Mouse (Mus musculus): Measurements from ENCODE around the gene Serpini1.

- TF ChIP-seq CTCF (IDR thresholded peaks at IDR 0.05; ENCODE audit: extremely low read depth, insufficient read length, insufficient replicate concordance, low read depth, low read length) (no peak), POLR2A (IDR thresholded peaks at IDR 0.05; ENCODE audit: low read depth, low read length) (no peak)
Observed at GRCm38 (mm10) chr3:75531074-75531473, 26.3 kb upstream of the Serpini1 start.

Data from small intestine, adult 2 months (tissue).